Mouse (Mus musculus) G1E (cell line): Measurements from ENCODE around the gene Sh3rf3. TPM values are rescaled to one million over a fixed set of nuclear protein-coding genes. Genes with fewer than 3 reads are reported as not detected.
A peak's percentile ranks its signal among the peaks of the same experiment; 100 is the strongest.

Experiments
- ATAC-seq: 2 replicates; pipeline ENCODE4 v1.8.0; 2016; ENCODE audit warnings: mild to moderate bottlenecking; ENCODE audit not compliant: insufficient number of reproducible peaks, poor library complexity, low FRiP score, severe bottlenecking; ENCODE audit errors: extremely low read depth
- DNase-seq: peaks from one replicate; pipeline ENCODE4 v3.0.0; 2012; ENCODE audit warnings: low spot score
- H3K27me3 ChIP-seq: 2 replicates; pipeline ENCODE4 v1.6.1; 2012; ENCODE audit warnings: mild to moderate bottlenecking, low read length, inconsistent platforms; ENCODE audit not compliant: insufficient read depth
- H3K36me3 ChIP-seq: replicated peaks from 2 replicates; pipeline ENCODE3; 2012; ENCODE audit warnings: mild to moderate bottlenecking, inconsistent platforms
- H3K4me1 ChIP-seq: 2 replicates; pipeline ENCODE4 v1.6.1; 2012; ENCODE audit warnings: low read depth, low read length, inconsistent platforms, mixed read lengths; ENCODE audit not compliant: insufficient read depth
- H3K4me3 ChIP-seq: 2 replicates; pipeline ENCODE4 v1.5.1; 2012; ENCODE audit warnings: low read depth, mild to moderate bottlenecking, inconsistent platforms, low read length, moderate library complexity, mixed read lengths
- H3K9me3 ChIP-seq: replicated peaks from 2 replicates; pipeline ENCODE4 v1.6.1; 2012; ENCODE audit warnings: inconsistent platforms
- CTCF ChIP-seq: IDR thresholded peaks from 2 replicates; pipeline ENCODE4 v1.5.1; 2012; ENCODE audit warnings: low read depth, low read length, inconsistent platforms, mixed read lengths
- GATA1 ChIP-seq: IDR thresholded peaks from 2 replicates; pipeline ENCODE4 v1.6.1; 2012; ENCODE audit warnings: borderline replicate concordance, low read length, inconsistent platforms, mixed read lengths
- GATA2 ChIP-seq: IDR thresholded peaks from 2 replicates; pipeline ENCODE4 v1.6.1; 2012; ENCODE audit warnings: low read depth, low read length, inconsistent platforms, borderline replicate concordance
- POLR2AphosphoS5 ChIP-seq: IDR thresholded peaks from 2 replicates; pipeline ENCODE4 v1.6.1; 2012; ENCODE audit warnings: low read depth, low read length, inconsistent platforms; ENCODE audit not compliant: insufficient replicate concordance
- TAL1 ChIP-seq: conservative IDR thresholded peaks from 2 replicates; pipeline ENCODE4 v1.6.1; 2012; ENCODE audit warnings: low read depth, low read length, inconsistent platforms, mixed read lengths
- polyA plus RNA-seq: library from polyadenylated mRNA; stranded (reverse); fragments of >175 nt; gene quantifications from 2 replicates; pipeline ENCODE4 v1.2.3, GENCODE M21; 2012
- total RNA-seq, 2 experiments: library from RNA; stranded (forward) in 1 of 2; stranded (reverse) in 1 of 2; fragments of 200-1000 nt in 1 of 2; fragments of >200 nt in 1 of 2; fragmentation: Nextera tagmentation in 1 of 2; gene quantifications; 2 replicates each; pipeline ENCODE4 v1.2.3; 2014 to 2017

Sh3rf3 gene
- total and polyA plus RNA-seq, 3 experiments, result 0.22 TPM; not detected in 2

DNA sequence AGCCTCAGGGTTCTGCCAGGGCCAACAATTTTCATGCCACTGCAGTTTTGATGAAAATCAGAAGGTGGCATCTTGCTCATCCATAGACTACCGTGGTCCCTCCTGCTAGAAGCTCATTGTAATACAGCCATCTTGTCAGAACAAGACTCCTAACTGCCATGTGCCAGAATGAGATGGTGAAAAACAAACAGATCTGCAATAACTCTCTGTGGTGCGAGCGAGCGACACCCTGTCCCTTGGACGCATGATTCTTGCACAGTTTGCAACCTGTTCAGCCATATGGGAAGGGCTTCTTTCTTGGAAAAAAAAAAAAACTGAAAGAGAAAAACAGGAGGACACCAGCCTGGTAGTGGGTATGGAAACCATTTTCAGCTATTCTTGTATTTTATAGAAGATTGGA is 291.5 kb downstream of the Sh3rf3 start:
- Histone ChIP-seq H3K4me3 (no peak overlapping the region), H3K36me3 (no peaks in the 10 kb centered on the region), H3K27me3 (0 out of 2 replicates have a peak, but pooled peaks cover 2% of the 10 kb centered on the region), H3K4me1 (no peaks in the 10 kb centered on the region), H3K9me3 (no peaks in the 10 kb centered on the region)
- no peak for TF ChIP-seq CTCF
- no peak for TF ChIP-seq POLR2AphosphoS5
- no peak for TF ChIP-seq GATA2
- TF ChIP-seq TAL1, result no peak
- TF ChIP-seq GATA1, result no peak
- ATAC-seq (no peak), DNase-seq (no peak)

DNA sequence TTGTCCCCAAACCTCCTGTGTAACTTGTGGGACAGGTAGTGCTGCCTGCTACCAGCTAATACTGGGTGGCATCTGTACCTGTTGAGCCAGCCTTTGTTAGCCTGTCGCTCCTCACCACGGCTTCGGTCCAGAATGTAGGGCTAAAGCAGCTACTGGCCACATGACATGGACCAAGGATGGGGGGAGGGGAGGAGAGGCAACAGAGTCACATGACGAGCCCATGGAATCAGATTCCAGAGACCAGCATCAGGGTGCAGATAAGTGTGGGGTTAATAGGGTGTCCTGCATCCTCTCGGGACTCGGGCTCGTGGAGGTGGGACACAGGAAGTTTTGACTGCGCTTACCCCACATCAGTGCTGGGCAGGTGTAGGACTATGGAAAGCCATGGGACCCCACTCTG is 292.7 kb downstream of the Sh3rf3 start:
- Histone ChIP-seq H3K4me3 (no peak overlapping the region), H3K36me3 (no peaks in the 10 kb centered on the region), H3K4me1 (no peaks in the 10 kb centered on the region), H3K9me3 (no peaks in the 10 kb centered on the region), H3K27me3 (no peaks in the 10 kb centered on the region)
- TF ChIP-seq TAL1 (no peak), POLR2AphosphoS5 (no peak), CTCF (no peak), GATA2 (no peak)
- DNase-seq, result no peak
- ATAC-seq, result no peak

GRCm38 (mm10) chr10:59106644-59107043 is 293.5 kb downstream of the Sh3rf3 start:
- ATAC-seq, result no peak
- TF ChIP-seq GATA1 (no peak), POLR2AphosphoS5 (no peak), CTCF (no peak), TAL1 (no peak), GATA2 (no peak)
- H3K4me3 ChIP-seq, result no peak overlapping the region

DNA sequence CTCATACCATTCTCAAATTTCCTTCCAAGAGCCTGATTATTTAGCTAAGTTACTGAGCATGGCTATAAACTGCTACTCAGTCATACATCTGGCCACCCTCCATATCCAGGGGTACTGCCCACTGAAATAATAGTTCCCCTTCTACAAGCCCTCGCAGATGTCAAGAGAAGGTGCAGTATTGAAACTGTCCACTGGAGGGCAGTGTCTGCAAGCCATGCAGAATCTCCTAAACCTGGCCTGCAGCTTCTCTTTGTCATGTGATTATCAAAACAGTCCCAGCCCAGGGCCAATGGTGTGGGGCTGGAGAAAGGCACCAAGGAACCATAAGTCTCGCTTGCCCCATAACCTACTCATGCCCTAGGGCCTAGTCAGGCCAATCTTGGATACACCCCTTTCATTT is 295.9 kb downstream of the Sh3rf3 start:
- ATAC-seq (no peak), DNase-seq (peak; percentile 8)
- H3K27me3 ChIP-seq, result no peaks in the 10 kb centered on the region
- no peaks in the 10 kb centered on the region for H3K4me1 ChIP-seq
- TF ChIP-seq GATA1 (no peak), CTCF (peak; percentile 51)
- no peak overlapping the region for H3K4me3 ChIP-seq
- no peaks in the 10 kb centered on the region for H3K9me3 ChIP-seq
- H3K36me3 ChIP-seq, result no peaks in the 10 kb centered on the region

More at GRCm38 (mm10) chr10:59106644-59107043, 293.5 kb downstream of the Sh3rf3 start:
- no peak for DNase-seq
- Histone ChIP-seq H3K36me3 (no peaks in the 10 kb centered on the region), H3K9me3 (no peaks in the 10 kb centered on the region), H3K27me3 (no peaks in the 10 kb centered on the region), H3K4me1 (no peaks in the 10 kb centered on the region)

GRCm38 (mm10) chr10:59110386-59110785 is 297.2 kb downstream of the Sh3rf3 start:
- no peak for ATAC-seq
- no peak overlapping the region for H3K4me3 ChIP-seq

GRCm38 (mm10) chr10:59112755-59113154 is 299.6 kb downstream of the Sh3rf3 start:
- DNase-seq, result no peak
- Histone ChIP-seq H3K27me3 (no peaks in the 10 kb centered on the region), H3K4me3 (no peak overlapping the region), H3K9me3 (no peaks in the 10 kb centered on the region), H3K36me3 (no peaks in the 10 kb centered on the region), H3K4me1 (no peaks in the 10 kb centered on the region)
- ATAC-seq, result no peak
- no peak for TF ChIP-seq POLR2AphosphoS5
- TF ChIP-seq CTCF, result no peak
- TF ChIP-seq GATA1, result no peak
- TF ChIP-seq GATA2, result no peak
- TF ChIP-seq TAL1, result no peak

More at GRCm38 (mm10) chr10:59110386-59110785, 297.2 kb downstream of the Sh3rf3 start:
- Histone ChIP-seq H3K4me1 (no peaks in the 10 kb centered on the region), H3K9me3 (no peaks in the 10 kb centered on the region), H3K36me3 (no peaks in the 10 kb centered on the region), H3K27me3 (no peaks in the 10 kb centered on the region)
- DNase-seq, result no peak
- TF ChIP-seq CTCF, result no peak
- TF ChIP-seq TAL1, result no peak
- no peak for TF ChIP-seq GATA1
- TF ChIP-seq POLR2AphosphoS5, result no peak
- no peak for TF ChIP-seq GATA2

GRCm38 (mm10) chr10:59113386-59113785 is 300.2 kb downstream of the Sh3rf3 start:
- ATAC-seq (no peak), DNase-seq (no peak)
- Histone ChIP-seq H3K27me3 (no peaks in the 10 kb centered on the region), H3K4me3 (no peak overlapping the region), H3K4me1 (no peaks in the 10 kb centered on the region), H3K36me3 (no peaks in the 10 kb centered on the region), H3K9me3 (no peaks in the 10 kb centered on the region)
- no peak for TF ChIP-seq TAL1
- no peak for TF ChIP-seq GATA2
- no peak for TF ChIP-seq POLR2AphosphoS5
- TF ChIP-seq CTCF, result no peak
- TF ChIP-seq GATA1, result no peak
